Mouse (Mus musculus): ENCODE data around the gene Dennd2c.

- TF ChIP-seq CTCF (IDR thresholded peaks at IDR 0.05; ENCODE audit: low read depth, low read length): no peak
- TF ChIP-seq POLR2A (IDR thresholded peaks at IDR 0.05; ENCODE audit: extremely low read depth, insufficient read depth, low read length): no peak
Measured at GRCm38 (mm10) chr3:103199386-103199785, 97.0 kb downstream of the Dennd2c start.

All from liver, adult 2 months (tissue).